Mouse (Mus musculus) brain, embryonic 14.5 days (tissue): ENCODE results near the gene Plin4. TPM values are rescaled to one million over a fixed set of nuclear protein-coding genes. Genes with fewer than 3 reads are reported as not detected.

ENCODE experiments used
- DNase-seq: peaks from one replicate; pipeline ENCODE4 v3.0.0-alpha.2; 2011; ENCODE audit warnings: low read depth
- CTCF ChIP-seq: fragments of 200-500 bp; IDR thresholded peaks from 2 replicates; pipeline ENCODE4 v1.5.1; 2012; ENCODE audit warnings: inconsistent platforms, mild to moderate bottlenecking, moderate library complexity, borderline replicate concordance; ENCODE audit not compliant: insufficient read depth, insufficient read length; ENCODE audit errors: extremely low read depth
- POLR2A ChIP-seq: fragments of 200-500 bp; IDR thresholded peaks from 2 replicates; pipeline ENCODE4 v1.6.1; 2012; ENCODE audit warnings: mild to moderate bottlenecking, inconsistent platforms, borderline replicate concordance; ENCODE audit not compliant: poor library complexity, insufficient read depth, insufficient read length, severe bottlenecking; ENCODE audit errors: extremely low read depth
- polyA plus RNA-seq: library from polyadenylated mRNA; depleted of rRNA; stranded (reverse); fragments of >200 nt; gene quantifications from 2 replicates; pipeline ENCODE4 v1.2.3, GENCODE M21; 2012

The Plin4 gene
- polyA plus RNA-seq, 1 experiment, result 0.16 TPM

DNA sequence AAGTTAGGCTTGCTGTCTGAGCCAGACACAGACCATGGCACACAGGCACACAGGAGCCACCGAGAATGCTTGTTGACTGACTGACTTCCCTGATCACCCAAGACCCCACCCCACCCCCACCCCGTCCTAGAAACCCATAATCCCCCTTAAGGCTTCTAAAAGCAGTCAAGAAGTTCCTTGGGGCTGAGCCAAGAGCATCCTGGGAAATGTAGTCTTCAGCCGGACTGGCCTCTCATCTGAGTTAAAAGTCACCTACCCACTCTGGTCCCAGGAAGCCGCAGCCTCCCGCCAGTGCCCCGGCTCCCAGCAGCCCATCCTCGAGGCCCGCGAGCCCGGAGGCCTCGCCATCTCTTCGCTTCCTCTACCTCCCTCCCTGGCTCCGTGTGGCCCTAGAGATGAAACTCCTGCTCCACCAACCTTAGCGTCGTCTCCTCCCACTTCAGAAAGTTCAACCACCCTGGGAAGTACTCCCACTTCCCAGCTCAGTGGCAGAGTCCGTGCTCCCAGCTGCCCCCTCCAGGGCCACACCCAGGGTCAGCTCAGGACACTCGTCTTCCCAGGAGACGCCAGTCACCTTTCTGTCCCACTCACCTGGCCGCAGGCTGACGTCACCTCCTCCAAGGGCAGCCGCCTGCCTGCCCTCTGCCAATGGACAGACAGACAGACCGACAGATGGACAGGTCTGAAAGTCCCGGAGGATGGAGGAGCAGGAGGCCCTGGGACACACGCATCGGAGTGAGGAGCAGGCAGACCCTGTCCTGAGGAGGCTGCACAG is 28.4 kb upstream of the Plin4 start:
- TF ChIP-seq CTCF, result no peak
- no peak for DNase-seq

DNA sequence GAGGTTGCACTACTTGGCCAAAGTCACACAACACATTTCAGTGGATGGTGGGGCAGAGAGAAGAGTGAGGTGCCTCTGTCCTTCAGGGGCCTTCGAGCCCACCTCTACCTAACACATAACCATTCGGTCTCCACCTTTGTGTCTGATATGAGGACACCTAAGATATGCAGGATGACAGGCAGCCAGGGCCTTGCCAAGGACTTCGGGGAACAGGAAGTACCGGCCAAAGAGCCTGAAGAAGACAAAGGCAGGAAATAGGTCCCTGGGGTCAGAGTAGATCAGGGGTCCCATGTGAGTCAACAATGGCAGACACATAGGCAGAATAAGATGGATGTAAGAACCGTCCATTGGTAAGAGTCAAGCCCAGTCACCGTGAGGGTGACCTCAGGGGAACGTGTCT is 27.0 kb upstream of the Plin4 start:
- TF ChIP-seq POLR2A (no peak), CTCF (no peak)

GRCm38 (mm10) chr17:56134463-56134971 is 24.9 kb upstream of the Plin4 start:
- peak; percentile 75 for TF ChIP-seq CTCF
- no peak for TF ChIP-seq POLR2A

More for the DNA sequence above, 27.0 kb upstream of the Plin4 start:
- no peak for DNase-seq

GRCm38 (mm10) chr17:56133457-56134363 is 24.1 kb upstream of the Plin4 start:
- no peak for TF ChIP-seq POLR2A
- TF ChIP-seq CTCF, result no peak
- no peak for DNase-seq

More at GRCm38 (mm10) chr17:56134463-56134971, 24.9 kb upstream of the Plin4 start:
- no peak for DNase-seq

DNA sequence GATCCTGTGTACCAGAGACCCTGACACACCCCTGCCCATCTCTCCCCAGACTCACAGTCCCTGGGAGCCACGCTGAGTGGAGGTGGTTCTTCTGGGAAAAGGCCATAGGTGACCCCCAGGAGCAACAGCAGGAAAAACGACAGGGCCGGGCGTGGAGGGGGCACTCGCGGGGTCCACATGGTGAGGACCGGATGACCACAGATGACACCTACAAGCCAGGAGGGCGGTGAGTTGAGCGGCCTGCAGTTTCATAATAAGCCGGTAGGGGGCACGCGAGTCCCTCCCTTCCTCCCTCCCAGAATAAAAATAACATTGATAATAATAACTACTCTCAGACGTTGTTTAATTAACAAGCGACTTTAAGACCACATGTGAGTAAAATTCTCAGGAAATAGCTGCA is 23.1 kb upstream of the Plin4 start:
- TF ChIP-seq POLR2A (no peak), CTCF (peak; percentile 92)
- DNase-seq, result peak; percentile 47

GRCm38 (mm10) chr17:56131814-56132213 is 22.2 kb upstream of the Plin4 start:
- TF ChIP-seq CTCF (peak; percentile 81), POLR2A (no peak)

DNA sequence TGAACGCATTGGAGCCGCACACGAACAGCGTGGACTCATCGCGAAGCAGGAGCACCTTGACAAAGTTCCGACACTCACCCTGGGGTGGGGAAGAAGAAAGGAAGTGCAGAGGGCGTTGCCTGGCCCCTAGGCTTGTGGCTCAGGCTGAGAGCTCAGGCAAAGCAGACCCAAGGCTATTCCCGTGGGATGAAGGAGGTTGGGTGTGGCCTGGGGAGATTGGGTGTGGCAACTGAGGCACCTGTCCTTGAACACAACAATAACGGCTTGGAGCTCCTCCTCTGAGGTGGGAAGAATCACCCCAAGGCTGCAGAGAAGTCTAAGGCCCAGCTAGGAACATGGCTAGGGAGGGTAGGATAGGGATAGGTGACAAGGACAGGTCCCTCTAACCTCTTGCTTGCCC is 21.5 kb upstream of the Plin4 start:
- no peak for DNase-seq
- TF ChIP-seq CTCF, result no peak
- no peak for TF ChIP-seq POLR2A

More at GRCm38 (mm10) chr17:56131814-56132213, 22.2 kb upstream of the Plin4 start:
- DNase-seq, result peak; percentile 64

- TF ChIP-seq CTCF, result no peak
- no peak for TF ChIP-seq POLR2A
- no peak for DNase-seq
Measured at GRCm38 (mm10) chr17:56128246-56128645, 18.6 kb upstream of the Plin4 start.

GRCm38 (mm10) chr17:56126175-56126574 is 16.6 kb upstream of the Plin4 start:
- DNase-seq, result no peak
- TF ChIP-seq CTCF (no peak), POLR2A (no peak)

DNA sequence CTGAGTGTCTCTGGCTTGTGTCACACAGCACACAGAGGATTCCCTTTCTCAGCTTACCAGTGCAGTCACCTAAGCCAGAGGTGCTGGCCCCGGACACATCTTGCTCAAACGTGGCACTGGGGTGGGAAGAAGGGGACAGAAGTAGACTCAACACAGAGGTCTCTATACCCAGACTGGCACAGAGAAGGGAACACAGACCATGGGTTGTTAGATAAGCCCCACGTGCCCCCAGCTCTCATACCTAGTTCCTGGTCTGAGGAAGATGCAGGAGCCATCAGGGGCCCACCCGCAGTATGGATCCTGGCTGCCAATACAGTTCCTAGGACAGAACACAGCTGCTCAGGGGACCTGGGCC is 15.7 kb upstream of the Plin4 start:
- no peak for TF ChIP-seq CTCF
- no peak for DNase-seq

DNA sequence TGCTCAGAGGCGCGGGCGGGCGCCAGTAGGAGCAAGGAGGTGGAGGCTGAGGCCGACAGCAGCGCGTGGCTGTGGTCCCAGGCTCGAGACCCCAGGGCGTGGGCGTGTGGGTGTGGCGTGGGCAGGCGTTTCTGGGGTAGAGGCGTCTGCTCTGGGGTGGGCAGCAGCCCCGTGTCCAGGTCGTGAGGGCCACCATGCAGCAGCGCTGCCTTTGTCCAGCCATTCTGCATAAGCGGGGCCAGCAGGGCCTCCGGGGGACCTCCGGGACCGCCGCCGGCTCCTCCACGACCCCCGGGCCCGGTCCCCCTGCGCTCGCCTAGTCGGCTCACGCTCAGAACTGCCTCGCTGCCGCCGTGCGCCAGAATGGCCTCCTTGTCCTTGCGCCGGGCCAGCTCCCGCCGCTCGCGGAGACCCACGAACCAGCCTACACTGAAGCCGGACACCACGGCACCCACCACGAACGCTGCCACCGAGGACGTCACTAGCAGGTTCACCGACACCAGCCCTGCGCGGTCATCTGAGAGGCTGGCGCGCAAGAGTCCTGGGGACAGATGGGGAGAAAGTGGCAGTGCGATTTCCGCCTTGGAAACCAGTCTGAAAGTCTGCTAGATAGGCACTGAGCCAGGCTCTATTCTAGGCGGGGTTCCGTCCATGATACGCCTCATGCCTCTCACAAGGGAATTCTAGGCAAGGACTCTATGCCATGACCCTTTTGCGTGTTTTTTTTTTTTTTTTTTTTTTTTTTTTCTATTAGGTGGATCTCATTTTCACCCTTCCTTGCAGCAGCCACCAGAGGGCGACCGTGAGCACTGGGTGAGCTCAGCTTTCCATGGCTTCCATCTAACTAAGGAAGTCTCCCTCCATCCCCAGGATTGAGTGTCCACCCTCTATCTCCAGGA is 15.0 kb upstream of the Plin4 start:
- DNase-seq, result peak; percentile 51
- TF ChIP-seq CTCF (peak; percentile 75), POLR2A (no peak)
